In the genomic region with DNA sequence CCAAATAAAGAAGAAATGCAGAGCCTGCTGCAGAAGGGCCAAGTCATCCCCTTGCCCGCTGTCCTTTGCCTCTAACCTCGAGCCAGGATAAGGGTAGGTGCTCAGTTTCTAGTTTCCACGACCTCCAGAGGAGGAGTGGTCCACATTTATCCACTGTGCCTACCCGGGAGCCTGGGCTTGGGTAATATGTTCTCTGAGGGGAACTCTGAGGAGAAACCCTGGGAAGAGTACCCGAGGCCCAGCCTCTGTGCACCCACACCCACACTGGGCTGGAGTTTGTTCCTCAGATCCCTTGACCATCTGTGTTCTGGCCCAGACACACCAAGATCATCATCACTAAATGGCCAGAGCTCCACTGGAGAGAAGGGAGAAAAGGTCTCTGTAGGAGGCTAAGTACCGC, we compare ENCODE assay signal across 17 mouse cellular contexts.
"Had no signal": no experiment of that assay in that cellular context is flagged by ENCODE, and none has a peak within 500 bp of the region (broad histone marks: within the 10 kb centered on the region; RNA-seq: fewer than 3 reads in every experiment).

No protein-coding gene starts in this region.

- DNase-seq: gastrocnemius, postnatal 14 days; gastrocnemius, postnatal 36 days; heart, postnatal 36 days; kidney, postnatal 14 days; layer of hippocampus, adult 9-11 months; liver, embryonic 13.5 days had no signal

- ATAC-seq: intestine, embryonic 16.5 days had no signal

- H3K4me1 ChIP-seq: hindbrain, embryonic 15.5 days had no signal

- H3K9ac ChIP-seq: heart, embryonic 13.5 days; heart, embryonic 15.5 days; hindbrain, embryonic 13.5 days; hindbrain, embryonic 15.5 days; kidney, embryonic 15.5 days; limb, embryonic 12.5 days; liver, embryonic 13.5 days; liver, embryonic 15.5 days had no signal

- H3K4me3 ChIP-seq: heart, embryonic 13.5 days; heart, embryonic 15.5 days; hindbrain, embryonic 13.5 days; hindbrain, embryonic 15.5 days; kidney, embryonic 15.5 days; limb, embryonic 10.5 days; limb, embryonic 12.5 days; liver, embryonic 13.5 days; liver, embryonic 15.5 days had no signal

- H3K9me3 ChIP-seq: heart, embryonic 13.5 days; heart, embryonic 15.5 days; hindbrain, embryonic 13.5 days; hindbrain, embryonic 15.5 days; kidney, embryonic 15.5 days; limb, embryonic 10.5 days; limb, embryonic 12.5 days; liver, embryonic 13.5 days; liver, embryonic 15.5 days had no signal

- H3K27me3 ChIP-seq: heart, embryonic 13.5 days; heart, embryonic 15.5 days; hindbrain, embryonic 13.5 days; hindbrain, embryonic 15.5 days; kidney, embryonic 15.5 days; limb, embryonic 12.5 days had no signal

- H3K4me2 ChIP-seq: hindbrain, embryonic 13.5 days; hindbrain, embryonic 15.5 days; kidney, embryonic 15.5 days; limb, embryonic 12.5 days; liver, embryonic 13.5 days; liver, embryonic 15.5 days had no signal

- H3K27ac ChIP-seq: heart, embryonic 13.5 days; heart, embryonic 15.5 days; hindbrain, embryonic 13.5 days; hindbrain, embryonic 15.5 days; hindbrain, postnatal 0 days; kidney, embryonic 15.5 days; kidney, postnatal 0 days; limb, embryonic 10.5 days; limb, embryonic 12.5 days; liver, embryonic 13.5 days; liver, embryonic 15.5 days had no signal

- H3K36me3 ChIP-seq: heart, embryonic 13.5 days; heart, embryonic 15.5 days; hindbrain, embryonic 13.5 days; hindbrain, embryonic 15.5 days; kidney, embryonic 15.5 days; limb, embryonic 10.5 days; limb, embryonic 12.5 days; liver, embryonic 13.5 days; liver, embryonic 15.5 days had no signal
